Mouse (Mus musculus) neural tube, embryonic 15.5 days (tissue): ENCODE measurements around the gene Rapgef3. TPM values are rescaled to one million over a fixed set of nuclear protein-coding genes. Genes with fewer than 3 reads are reported as not detected.

Source experiments
- ATAC-seq: fragments of 200-750 bp; cut with Nextera tagmentation; 2 replicates; pipeline ENCODE4 v1.8.0; 2017; ENCODE audit warnings: mild to moderate bottlenecking, moderate TSS enrichment, moderate library complexity; ENCODE audit not compliant: low FRiP score
- H3K27ac ChIP-seq: fragments of 300-500 bp; sonication (generic); replicated peaks from 2 replicates; pipeline ENCODE4 v1.5.1; 2015; ENCODE audit warnings: mild to moderate bottlenecking, inconsistent platforms
- H3K27me3 ChIP-seq: fragments of 300-500 bp; sonication (generic); replicated peaks from 2 replicates; pipeline ENCODE4 v1.6.1; 2015; ENCODE audit warnings: inconsistent platforms
- H3K36me3 ChIP-seq: fragments of 300-500 bp; sonication (generic); 2 replicates; pipeline ENCODE4 v1.6.1; 2015; ENCODE audit warnings: inconsistent platforms
- H3K4me1 ChIP-seq: fragments of 300-500 bp; sonication (generic); 2 replicates; pipeline ENCODE4 v1.6.1; 2015; ENCODE audit warnings: inconsistent platforms
- H3K4me2 ChIP-seq: fragments of 300-500 bp; sonication (generic); 2 replicates; pipeline ENCODE4 v1.6.1; 2015; ENCODE audit warnings: inconsistent platforms, mild to moderate bottlenecking, moderate library complexity
- H3K4me3 ChIP-seq: fragments of 300-500 bp; sonication (generic); replicated peaks from 2 replicates; pipeline ENCODE4 v1.5.1; 2015; ENCODE audit warnings: mild to moderate bottlenecking, inconsistent platforms
- H3K9ac ChIP-seq: fragments of 300-500 bp; sonication (generic); replicated peaks from 2 replicates; pipeline ENCODE4 v1.6.1; 2015; ENCODE audit warnings: mild to moderate bottlenecking, inconsistent platforms
- H3K9me3 ChIP-seq: fragments of 300-500 bp; sonication (generic); replicated peaks from 2 replicates; pipeline ENCODE4 v1.6.1; 2016; ENCODE audit warnings: inconsistent platforms
- WGBS: fragments of 180-500 bp; shearing (Covaris S2); methylation state at CpG from one replicate; pipeline ENCODE4 v1.1.7; 2015; ENCODE audit warnings: mixed read lengths; 5-methylcytosine and 5-hydroxymethylcytosine counted together
- polyA plus RNA-seq: library from polyadenylated mRNA; unstranded; fragments of >200 nt; fragmentation: Nextera tagmentation; extraction: Ambion mirVana; gene quantifications from 2 replicates; pipeline ENCODE4 v1.2.1, GENCODE M21; 2015

Rapgef3 gene
- 12.5 and 19.5 TPM in 2 replicates for polyA plus RNA-seq

GRCm38 (mm10) chr15:97767280-97768186, at the start of gene Rapgef3:
Gene Rapgef3, minus strand, starts transcription at chr15:97767972.
- peaks cover 11% of the 10 kb centered on the region for H3K27me3 ChIP-seq
- ATAC-seq = peak; percentile 80
- peak within 1 kb of the TSS; percentile 46 for H3K4me3 ChIP-seq
- WGBS = under 1% methylated on average over 44 of the region's 44 CpGs
- peak within 1 kb of the TSS; percentile 72 for H3K27ac ChIP-seq
- H3K36me3 ChIP-seq = no peaks in the 10 kb centered on the region
- peaks cover 45% of the 10 kb centered on the region for H3K4me1 ChIP-seq
- H3K9ac ChIP-seq = peak within 1 kb of the TSS; percentile 46
- H3K4me2 ChIP-seq = peak within 1 kb of the TSS; percentile 90
- no peaks in the 10 kb centered on the region for H3K9me3 ChIP-seq

- H3K27me3 ChIP-seq = no peaks in the 10 kb centered on the region
- peaks cover 52% of the 10 kb centered on the region for H3K4me1 ChIP-seq
- H3K4me3 ChIP-seq = no peak overlapping the region
- H3K36me3 ChIP-seq = no peaks in the 10 kb centered on the region
- H3K4me2 ChIP-seq = no peak overlapping the region
- H3K9ac ChIP-seq = no peak overlapping the region
- H3K27ac ChIP-seq = no peak overlapping the region
- no peaks in the 10 kb centered on the region for H3K9me3 ChIP-seq
- WGBS = 90% methylated on average over 17 of the region's 17 CpGs
- no peak for ATAC-seq
These were observed 48.6 kb upstream of the Rapgef3 start for GRCm38 (mm10) chr15:97816199-97816994.

- Histone ChIP-seq H3K9me3 (no peaks in the 10 kb centered on the region), H3K4me2 (no peak overlapping the region), H3K27ac (no peak overlapping the region), H3K4me1 (peaks cover 54% of the 10 kb centered on the region), H3K36me3 (peaks cover 5% of the 10 kb centered on the region), H3K4me3 (no peak overlapping the region), H3K9ac (no peak overlapping the region), H3K27me3 (no peaks in the 10 kb centered on the region)
- WGBS = 95% methylated on average over 4 of the region's 4 CpGs
- no peak for ATAC-seq
These were observed 47.5 kb upstream of the Rapgef3 start for GRCm38 (mm10) chr15:97815254-97815653.

GRCm38 (mm10) chr15:97814703-97815102, 46.9 kb upstream of the Rapgef3 start:
- ATAC-seq = no peak
- Histone ChIP-seq H3K4me2 (no peak overlapping the region), H3K9ac (no peak overlapping the region), H3K9me3 (no peaks in the 10 kb centered on the region), H3K4me1 (peaks cover 53% of the 10 kb centered on the region), H3K36me3 (peaks cover 6% of the 10 kb centered on the region), H3K4me3 (no peak overlapping the region), H3K27me3 (no peaks in the 10 kb centered on the region), H3K27ac (no peak overlapping the region)
- WGBS = 64% methylated on average over 5 of the region's 5 CpGs

- Histone ChIP-seq H3K27ac (peak overlapping the region; percentile 60; the same call in 1 of the 2 replicates), H3K9ac (0 out of 2 replicates have a peak overlapping the region, but pooled peaks have one; percentile 14), H3K4me1 (peaks cover 50% of the 10 kb centered on the region), H3K36me3 (peaks cover 14% of the 10 kb centered on the region), H3K9me3 (no peaks in the 10 kb centered on the region), H3K4me3 (no peak overlapping the region), H3K4me2 (no peak overlapping the region), H3K27me3 (no peaks in the 10 kb centered on the region)
- 59% methylated on average over 21 of the region's 21 CpGs for WGBS
- no peak for ATAC-seq
These were observed 45.9 kb upstream of the Rapgef3 start for GRCm38 (mm10) chr15:97813452-97814204.

- Histone ChIP-seq H3K36me3 (peaks cover 21% of the 10 kb centered on the region), H3K27me3 (no peaks in the 10 kb centered on the region), H3K9ac (no peak overlapping the region), H3K4me1 (peaks cover 48% of the 10 kb centered on the region), H3K4me3 (no peak overlapping the region), H3K4me2 (no peak overlapping the region), H3K27ac (peak overlapping the region; percentile 65), H3K9me3 (no peaks in the 10 kb centered on the region)
- whole genome bisulfite sequencing = 44% methylated on average over 7 of the region's 7 CpGs
- 0 out of 2 replicates have a peak, but pooled peaks have one; percentile 1 for ATAC-seq
These were observed 45.1 kb upstream of the Rapgef3 start for GRCm38 (mm10) chr15:97812875-97813274.

- no peaks in the 10 kb centered on the region for H3K27me3 ChIP-seq
- H3K27ac ChIP-seq = peak overlapping the region; percentile 65
- 0 out of 2 replicates have a peak overlapping the region, but pooled peaks have one; percentile 10 for H3K9ac ChIP-seq
- H3K9me3 ChIP-seq = no peaks in the 10 kb centered on the region
- H3K4me1 ChIP-seq = peaks cover 48% of the 10 kb centered on the region
- WGBS = 39% methylated on average over 6 of the region's 6 CpGs
- peaks cover 28% of the 10 kb centered on the region for H3K36me3 ChIP-seq
- no peak overlapping the region for H3K4me2 ChIP-seq
- H3K4me3 ChIP-seq = no peak overlapping the region
- ATAC-seq = peak; percentile 42
These were observed 44.4 kb upstream of the Rapgef3 start for GRCm38 (mm10) chr15:97812126-97812525.

GRCm38 (mm10) chr15:97811307-97811706, 43.5 kb upstream of the Rapgef3 start:
- no peaks in the 10 kb centered on the region for H3K27me3 ChIP-seq
- WGBS = 83% methylated on average over 9 of the region's 9 CpGs
- H3K9me3 ChIP-seq = no peaks in the 10 kb centered on the region
- peaks cover 48% of the 10 kb centered on the region for H3K4me1 ChIP-seq
- ATAC-seq = no peak
- peaks cover 36% of the 10 kb centered on the region for H3K36me3 ChIP-seq
- H3K4me3 ChIP-seq = no peak overlapping the region
- no peak overlapping the region for H3K9ac ChIP-seq
- H3K4me2 ChIP-seq = no peak overlapping the region
- peak overlapping the region; percentile 65; the same call in 1 of the 2 replicates for H3K27ac ChIP-seq

GRCm38 (mm10) chr15:97810399-97810798, 42.6 kb upstream of the Rapgef3 start:
- H3K9me3 ChIP-seq = no peaks in the 10 kb centered on the region
- ATAC-seq = no peak
- no peak overlapping the region for H3K9ac ChIP-seq
- H3K4me3 ChIP-seq = no peak overlapping the region
- H3K27ac ChIP-seq = no peak overlapping the region
- peaks cover 48% of the 10 kb centered on the region for H3K4me1 ChIP-seq
- H3K27me3 ChIP-seq = no peaks in the 10 kb centered on the region
- peaks cover 39% of the 10 kb centered on the region for H3K36me3 ChIP-seq
- no peak overlapping the region for H3K4me2 ChIP-seq
- 93% methylated on average over 5 of the region's 5 CpGs for WGBS

GRCm38 (mm10) chr15:97809942-97810341, 42.2 kb upstream of the Rapgef3 start:
- Histone ChIP-seq H3K27ac (no peak overlapping the region), H3K27me3 (no peaks in the 10 kb centered on the region), H3K4me2 (no peak overlapping the region), H3K4me1 (peaks cover 44% of the 10 kb centered on the region), H3K36me3 (peaks cover 42% of the 10 kb centered on the region), H3K9me3 (no peaks in the 10 kb centered on the region), H3K9ac (no peak overlapping the region), H3K4me3 (no peak overlapping the region)
- 87% methylated on average over 5 of the region's 5 CpGs for WGBS
- no peak for ATAC-seq

- no peak for ATAC-seq
- H3K9me3 ChIP-seq = no peaks in the 10 kb centered on the region
- H3K4me2 ChIP-seq = no peak overlapping the region
- H3K27me3 ChIP-seq = no peaks in the 10 kb centered on the region
- H3K9ac ChIP-seq = no peak overlapping the region
- H3K27ac ChIP-seq = no peak overlapping the region
- no peak overlapping the region for H3K4me3 ChIP-seq
- 84% methylated on average over 14 of the region's 14 CpGs for WGBS
- H3K4me1 ChIP-seq = peaks cover 37% of the 10 kb centered on the region
- peaks cover 46% of the 10 kb centered on the region for H3K36me3 ChIP-seq
These were observed 41.4 kb upstream of the Rapgef3 start for GRCm38 (mm10) chr15:97809206-97809605.
